Mouse (Mus musculus): Measurements from ENCODE around the gene Gm3099.
"Not testable (repeated sequence)": the region's sequence is repeated elsewhere in the genome, so short reads cannot be mapped to it uniquely, and the experiment has no call there.

Gm3099 gene

DNA sequence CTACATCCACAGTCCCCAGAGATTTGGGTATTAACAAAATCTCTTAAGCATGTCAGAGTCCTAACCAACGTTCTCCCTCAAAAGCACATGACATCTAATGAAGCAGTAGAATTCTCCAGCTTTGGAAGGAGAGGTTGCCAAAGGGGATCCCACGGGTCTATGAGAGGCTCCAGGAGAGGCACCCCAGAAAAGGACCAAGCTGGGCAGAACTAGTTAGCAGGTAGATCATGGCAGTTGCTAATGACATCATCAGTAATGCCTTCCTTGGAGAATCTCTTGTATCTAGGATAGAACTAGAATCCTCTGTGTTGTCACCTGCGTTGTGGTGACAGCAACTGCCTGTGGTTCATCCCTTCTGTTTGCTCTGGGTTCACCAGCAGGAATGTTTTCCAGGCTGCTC, at the start of gene Gm3099:
Gene Gm3099 (plus strand): TSS at position 301 of the 400 bp plus-strand sequence.
- not testable (repeated sequence) for DNase-seq (ENCODE audit: low spot score in 2 of 2)

DNA sequence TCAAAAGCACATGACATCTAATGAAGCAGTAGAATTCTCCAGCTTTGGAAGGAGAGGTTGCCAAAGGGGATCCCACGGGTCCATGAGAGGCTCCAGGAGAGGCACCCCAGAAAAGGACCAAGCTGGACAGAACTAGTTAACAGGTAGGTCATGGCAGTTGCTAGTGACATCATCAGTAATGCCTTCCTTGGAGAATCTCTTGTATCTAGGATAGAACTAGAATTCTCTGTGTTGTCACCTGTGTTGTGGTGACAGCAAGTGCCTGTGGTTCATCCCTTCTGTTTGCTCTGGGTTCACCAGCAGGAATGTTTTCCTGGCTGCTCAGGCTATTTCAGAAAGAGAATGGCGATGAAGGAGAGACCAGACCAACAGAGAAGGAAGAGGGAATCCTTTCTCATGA, 34.9 kb upstream of the Gm3099 start, which contains the start of gene Gm3095:
Gene Gm3095 (plus strand): TSS at position 301 of the 400 bp plus-strand sequence.
- DNase-seq (ENCODE audit: low spot score in 2 of 2) = not testable (repeated sequence)

GRCm38 (mm10) chr14:4023641-4024040, 25.4 kb downstream of the Gm3099 start, which contains the start of gene Gm5796:
Gene Gm5796, plus strand, starts transcription at chr14:4023941.
- DNase-seq (ENCODE audit: low spot score in 2 of 2) = not testable (repeated sequence)

Measured in spleen, postnatal 36 days (tissue).